Mouse (Mus musculus) kidney, postnatal 25 days (tissue): Measurements from ENCODE around the gene Esp18.

Experiments
- DNase-seq, 2 experiments: peaks; one replicate each; pipeline ENCODE4 v3.0.0; 2021; ENCODE audit warnings: mixed read lengths in 2 of 2

Gene Esp18

GRCm38 (mm10) chr17:39406059-39406458 is at the start of gene Esp18:
TSS of gene Esp18 (plus strand) at chr17:39406359.
- no peak for DNase-seq

- DNase-seq = no peak
Observed at GRCm38 (mm10) chr17:39363316-39363715, 42.8 kb upstream of the Esp18 start.
